Mouse (Mus musculus) limb, embryonic 15.5 days (tissue): ENCODE results near the gene Fam83g. TPM values are rescaled to one million over a fixed set of nuclear protein-coding genes. Genes with fewer than 3 reads are reported as not detected.

Experiments used
- ATAC-seq: fragments of 200-750 bp; cut with Nextera tagmentation; 2 replicates; pipeline ENCODE4 v1.8.0; 2017; ENCODE audit warnings: low read depth, moderate TSS enrichment; ENCODE audit not compliant: insufficient number of reproducible peaks, low FRiP score, low TSS enrichment
- H3K27ac ChIP-seq: fragments of 300-500 bp; sonication (generic); 2 replicates; pipeline ENCODE4 v1.5.1; 2015; ENCODE audit warnings: moderate library complexity, mild to moderate bottlenecking, inconsistent platforms
- H3K27me3 ChIP-seq: fragments of 300-500 bp; sonication (generic); 2 replicates; pipeline ENCODE4 v1.6.1; 2015; ENCODE audit warnings: inconsistent platforms
- H3K36me3 ChIP-seq: fragments of 300-500 bp; sonication (generic); 2 replicates; pipeline ENCODE4 v1.6.1; 2015; ENCODE audit warnings: inconsistent platforms
- H3K4me1 ChIP-seq: fragments of 300-500 bp; sonication (generic); 2 replicates; pipeline ENCODE4 v1.6.1; 2015; ENCODE audit warnings: inconsistent platforms
- H3K4me2 ChIP-seq: fragments of 300-500 bp; sonication (generic); 2 replicates; pipeline ENCODE4 v1.6.1; 2015; ENCODE audit warnings: mild to moderate bottlenecking, inconsistent platforms
- H3K4me3 ChIP-seq: fragments of 300-500 bp; sonication (generic); 2 replicates; pipeline ENCODE4 v1.5.1; 2015; ENCODE audit warnings: mild to moderate bottlenecking, inconsistent platforms
- H3K9ac ChIP-seq: fragments of 300-500 bp; sonication (generic); 2 replicates; pipeline ENCODE4 v1.6.1; 2015; ENCODE audit warnings: inconsistent platforms
- H3K9me3 ChIP-seq: fragments of 300-500 bp; sonication (generic); 2 replicates; pipeline ENCODE4 v1.6.1; 2016; ENCODE audit warnings: inconsistent platforms
- WGBS: fragments of 180-500 bp; shearing (Covaris S2); methylation state at CpG from one replicate; pipeline ENCODE4 v1.1.7; 2015; 5-methylcytosine and 5-hydroxymethylcytosine counted together
- polyA plus RNA-seq: library from polyadenylated mRNA; unstranded; fragments of >200 nt; fragmentation: Nextera tagmentation; extraction: Ambion mirVana; gene quantifications from 2 replicates; pipeline ENCODE4 v1.2.1, GENCODE M21; 2015

The Fam83g gene
- polyA plus RNA-seq, 1 experiment from 2014 or later = 7.6 TPM

GRCm38 (mm10) chr11:61667248-61667647, 16.6 kb upstream of the Fam83g start:
- H3K4me3 ChIP-seq = no peak overlapping the region
- no peak overlapping the region for H3K9ac ChIP-seq
- no peak overlapping the region for H3K4me2 ChIP-seq
- 84% methylated on average over 5 of the region's 5 CpGs for WGBS
- H3K9me3 ChIP-seq = no peaks in the 10 kb centered on the region
- no peaks in the 10 kb centered on the region for H3K36me3 ChIP-seq
- H3K27me3 ChIP-seq = no peaks in the 10 kb centered on the region
- ATAC-seq = no peak
- no peak overlapping the region for H3K27ac ChIP-seq
- H3K4me1 ChIP-seq = no peaks in the 10 kb centered on the region

GRCm38 (mm10) chr11:61667782-61668181, 16.1 kb upstream of the Fam83g start:
- Histone ChIP-seq H3K27me3 (no peaks in the 10 kb centered on the region), H3K9me3 (no peaks in the 10 kb centered on the region), H3K27ac (no peak overlapping the region), H3K4me1 (no peaks in the 10 kb centered on the region), H3K4me2 (no peak overlapping the region), H3K9ac (no peak overlapping the region), H3K36me3 (no peaks in the 10 kb centered on the region), H3K4me3 (no peak overlapping the region)
- ATAC-seq = no peak
- 55% methylated on average over 5 of the region's 5 CpGs for WGBS

- WGBS = 60% methylated on average over 14 of the region's 14 CpGs
- Histone ChIP-seq H3K27ac (no peak overlapping the region), H3K4me2 (no peak overlapping the region), H3K4me3 (no peak overlapping the region), H3K9me3 (no peaks in the 10 kb centered on the region), H3K27me3 (no peaks in the 10 kb centered on the region), H3K9ac (no peak overlapping the region), H3K4me1 (peaks cover 12% of the 10 kb centered on the region), H3K36me3 (no peaks in the 10 kb centered on the region)
- ATAC-seq = no peak
Measured at GRCm38 (mm10) chr11:61669492-61670490, 14.1 kb upstream of the Fam83g start.

- Histone ChIP-seq H3K36me3 (no peaks in the 10 kb centered on the region), H3K4me2 (no peak overlapping the region), H3K9me3 (no peaks in the 10 kb centered on the region), H3K27me3 (no peaks in the 10 kb centered on the region), H3K4me3 (no peak overlapping the region), H3K27ac (no peak overlapping the region), H3K4me1 (peaks cover 31% of the 10 kb centered on the region), H3K9ac (no peak overlapping the region)
- no peak for ATAC-seq
- WGBS = 60% methylated on average over 19 of the region's 19 CpGs
Measured at GRCm38 (mm10) chr11:61671781-61672383, 12.0 kb upstream of the Fam83g start.

- no peak overlapping the region for H3K27ac ChIP-seq
- no peak for ATAC-seq
- H3K27me3 ChIP-seq = no peaks in the 10 kb centered on the region
- no peak overlapping the region for H3K4me3 ChIP-seq
- peaks cover 31% of the 10 kb centered on the region for H3K4me1 ChIP-seq
- no peak overlapping the region for H3K4me2 ChIP-seq
- H3K9ac ChIP-seq = no peak overlapping the region
- H3K9me3 ChIP-seq = no peaks in the 10 kb centered on the region
- no peaks in the 10 kb centered on the region for H3K36me3 ChIP-seq
- 32% methylated on average over 8 of the region's 8 CpGs for WGBS
Measured at GRCm38 (mm10) chr11:61673686-61674085, 10.2 kb upstream of the Fam83g start.

- Histone ChIP-seq H3K4me2 (peak overlapping the region; percentile 1; the same call in 1 of the 2 replicates), H3K27ac (no peak overlapping the region)
Measured at GRCm38 (mm10) chr11:61674151-61674838, 9.6 kb upstream of the Fam83g start.

GRCm38 (mm10) chr11:61674839-61675159, 9.1 kb upstream of the Fam83g start:
- ATAC-seq = 0 out of 2 replicates have a peak, but pooled peaks have one; percentile 27
- H3K4me2 ChIP-seq = peak overlapping the region; percentile 1; the same call in 1 of the 2 replicates
- no peak overlapping the region for H3K9ac ChIP-seq
- H3K36me3 ChIP-seq = no peaks in the 10 kb centered on the region
- H3K4me3 ChIP-seq = no peak overlapping the region
- H3K4me1 ChIP-seq = peaks cover 31% of the 10 kb centered on the region
- no peak overlapping the region for H3K27ac ChIP-seq
- WGBS = 9% methylated on average over 8 of the region's 8 CpGs
- no peaks in the 10 kb centered on the region for H3K9me3 ChIP-seq
- H3K27me3 ChIP-seq = no peaks in the 10 kb centered on the region

More at GRCm38 (mm10) chr11:61674151-61674838, 9.6 kb upstream of the Fam83g start:
- H3K4me3 ChIP-seq = no peak overlapping the region
- H3K9me3 ChIP-seq = no peaks in the 10 kb centered on the region
- ATAC-seq = no peak
- no peaks in the 10 kb centered on the region for H3K27me3 ChIP-seq
- WGBS = 31% methylated on average over 19 of the region's 19 CpGs
- H3K36me3 ChIP-seq = no peaks in the 10 kb centered on the region
- H3K4me1 ChIP-seq = peaks cover 31% of the 10 kb centered on the region
- no peak overlapping the region for H3K9ac ChIP-seq

GRCm38 (mm10) chr11:61675332-61675731, 8.6 kb upstream of the Fam83g start:
- ATAC-seq = no peak
- Histone ChIP-seq H3K36me3 (no peaks in the 10 kb centered on the region), H3K27me3 (no peaks in the 10 kb centered on the region), H3K4me1 (peaks cover 31% of the 10 kb centered on the region), H3K9me3 (no peaks in the 10 kb centered on the region), H3K9ac (no peak overlapping the region), H3K4me2 (no peak overlapping the region), H3K27ac (no peak overlapping the region; the same call in 1 of the 2 replicates), H3K4me3 (no peak overlapping the region)
- WGBS = 20% methylated on average over 2 of the region's 2 CpGs

- no peak for ATAC-seq
- no peak overlapping the region for H3K4me3 ChIP-seq
- H3K4me1 ChIP-seq = peaks cover 31% of the 10 kb centered on the region
- 35% methylated on average over 7 of the region's 7 CpGs for WGBS
- no peaks in the 10 kb centered on the region for H3K27me3 ChIP-seq
- no peak overlapping the region for H3K9ac ChIP-seq
- H3K36me3 ChIP-seq = no peaks in the 10 kb centered on the region
- H3K27ac ChIP-seq = no peak overlapping the region
- H3K9me3 ChIP-seq = no peaks in the 10 kb centered on the region
- H3K4me2 ChIP-seq = no peak overlapping the region
Measured at GRCm38 (mm10) chr11:61676216-61676854, 7.6 kb upstream of the Fam83g start.

GRCm38 (mm10) chr11:61677709-61678108, 6.2 kb upstream of the Fam83g start:
- Histone ChIP-seq H3K27ac (no peak overlapping the region), H3K4me3 (no peak overlapping the region), H3K9ac (no peak overlapping the region), H3K27me3 (peaks cover under 1% of the 10 kb centered on the region; the same call in 1 of the 2 replicates), H3K4me1 (peaks cover 31% of the 10 kb centered on the region), H3K36me3 (no peaks in the 10 kb centered on the region), H3K9me3 (no peaks in the 10 kb centered on the region), H3K4me2 (no peak overlapping the region)
- ATAC-seq = no peak
- WGBS = 89% methylated on average over 4 of the region's 4 CpGs

GRCm38 (mm10) chr11:61679091-61679866, 4.6 kb upstream of the Fam83g start:
- 62% methylated on average over 4 of the region's 4 CpGs for WGBS
- no peak overlapping the region for H3K27ac ChIP-seq
- H3K27me3 ChIP-seq = peaks cover 16% of the 10 kb centered on the region
- H3K36me3 ChIP-seq = no peaks in the 10 kb centered on the region
- ATAC-seq = no peak
- H3K9ac ChIP-seq = no peak overlapping the region
- no peak overlapping the region for H3K4me2 ChIP-seq
- H3K4me3 ChIP-seq = no peak overlapping the region
- H3K4me1 ChIP-seq = peaks cover 33% of the 10 kb centered on the region
- H3K9me3 ChIP-seq = no peaks in the 10 kb centered on the region
